Mouse (Mus musculus): Measurements from ENCODE around the gene Ankrd53. TPM values are rescaled to one million over a fixed set of nuclear protein-coding genes. Genes with fewer than 3 reads are reported as not detected.

The Ankrd53 gene
- polyA plus RNA-seq (2012; rRNA removed): not detected in 2 replicates
- 0.08 TPM in 1 of 2 replicates, not detected in the other for polyA plus RNA-seq (2014; fragmentation: Nextera tagmentation; extraction: Ambion mirVana)

DNA sequence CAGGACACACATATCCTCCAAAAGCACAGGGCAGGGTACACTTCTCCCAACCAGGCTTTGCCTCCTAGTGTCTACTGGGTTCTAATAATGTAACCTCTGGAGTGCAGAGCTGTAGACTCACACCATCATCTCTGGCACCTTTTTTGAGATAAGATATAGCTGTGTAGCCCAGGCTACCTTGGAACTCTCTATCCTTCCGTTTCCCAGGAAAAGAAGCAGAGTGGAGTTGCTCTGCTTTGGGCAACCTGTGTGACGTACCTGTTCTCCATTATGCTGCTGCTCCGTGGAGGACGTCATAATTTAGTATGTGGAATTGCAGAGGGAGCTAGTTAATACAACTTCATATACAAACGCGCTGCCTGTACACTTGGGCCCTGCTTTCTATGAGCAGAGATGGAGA is at the start of gene Ankrd53:
TSS of gene Ankrd53 (plus strand) at position 301 of the 400 bp plus-strand sequence.
- peaks cover 55% of the 10 kb centered on the region for H3K27me3 ChIP-seq (ENCODE audit: control insufficient read depth, insufficient read depth, low read length)
- ATAC-seq (ENCODE audit: insufficient read depth) (no peak), DNase-seq (ENCODE audit: low read depth in 3 of 3, low spot score in 3 of 3) (no peak)
- H3K4me1 ChIP-seq (replicated peaks; ENCODE audit: control insufficient read depth in 2 of 2, insufficient read depth in 2 of 2, low read length in 1 of 2): no peaks in the 10 kb centered on the region
- H3K9ac ChIP-seq (replicated peaks): no peak within 1 kb of the TSS
- H3K36me3 ChIP-seq (replicated peaks; ENCODE audit: control insufficient read depth, insufficient read depth, low read depth): no peaks in the 10 kb centered on the region
- H3K9me3 ChIP-seq (ENCODE audit: control insufficient read depth, low read length): no peaks in the 10 kb centered on the region
- no peak within 1 kb of the TSS for H3K27ac ChIP-seq
- peak within 1 kb of the TSS in 1 of 2 experiments; percentile 10; a peak in 1 of 4 replicates for H3K4me3 ChIP-seq (ENCODE audit: insufficient read depth in 1 of 2, low read depth in 2 of 2, low read length in 2 of 2)
- WGBS (ENCODE audit: insufficient replicate concordance): 30% methylated on average over 6 of the region's 6 CpGs
- no peak for TF ChIP-seq CTCF (IDR thresholded peaks at IDR 0.05; ENCODE audit: low read depth)
- TF ChIP-seq EP300 (IDR thresholded peaks at IDR 0.05; ENCODE audit: low read depth): no peak
- H3K4me2 ChIP-seq (ENCODE audit: low read depth): peak within 1 kb of the TSS; percentile 50

- no peak for DNase-seq (ENCODE audit: low read depth in 3 of 3, low spot score in 3 of 3)
- 5% methylated on average over 12 of the region's 12 CpGs for WGBS (ENCODE audit: insufficient replicate concordance)
- H3K27ac ChIP-seq: no peak overlapping the region
- H3K27me3 ChIP-seq (ENCODE audit: control insufficient read depth, insufficient read depth, low read length): peaks cover 100% of the 10 kb centered on the region
- TF ChIP-seq EP300 (IDR thresholded peaks at IDR 0.05; ENCODE audit: low read depth): no peak
- no peak for TF ChIP-seq CTCF (IDR thresholded peaks at IDR 0.05; ENCODE audit: low read depth)
- no peak overlapping the region for H3K4me3 ChIP-seq (ENCODE audit: insufficient read depth in 1 of 2, low read depth in 2 of 2, low read length in 2 of 2)
- H3K4me1 ChIP-seq (replicated peaks; ENCODE audit: control insufficient read depth in 2 of 2, insufficient read depth in 2 of 2, low read length in 1 of 2): no peaks in the 10 kb centered on the region
- ATAC-seq (ENCODE audit: insufficient read depth): no peak
- H3K4me2 ChIP-seq (ENCODE audit: low read depth): no peak overlapping the region
- no peak overlapping the region for H3K9ac ChIP-seq (replicated peaks)
- no peaks in the 10 kb centered on the region for H3K9me3 ChIP-seq (ENCODE audit: control insufficient read depth, low read length)
- no peaks in the 10 kb centered on the region for H3K36me3 ChIP-seq (replicated peaks; ENCODE audit: control insufficient read depth, insufficient read depth, low read depth)
These were observed 48.9 kb upstream of the Ankrd53 start for GRCm38 (mm10) chr6:83713271-83714136.

DNA sequence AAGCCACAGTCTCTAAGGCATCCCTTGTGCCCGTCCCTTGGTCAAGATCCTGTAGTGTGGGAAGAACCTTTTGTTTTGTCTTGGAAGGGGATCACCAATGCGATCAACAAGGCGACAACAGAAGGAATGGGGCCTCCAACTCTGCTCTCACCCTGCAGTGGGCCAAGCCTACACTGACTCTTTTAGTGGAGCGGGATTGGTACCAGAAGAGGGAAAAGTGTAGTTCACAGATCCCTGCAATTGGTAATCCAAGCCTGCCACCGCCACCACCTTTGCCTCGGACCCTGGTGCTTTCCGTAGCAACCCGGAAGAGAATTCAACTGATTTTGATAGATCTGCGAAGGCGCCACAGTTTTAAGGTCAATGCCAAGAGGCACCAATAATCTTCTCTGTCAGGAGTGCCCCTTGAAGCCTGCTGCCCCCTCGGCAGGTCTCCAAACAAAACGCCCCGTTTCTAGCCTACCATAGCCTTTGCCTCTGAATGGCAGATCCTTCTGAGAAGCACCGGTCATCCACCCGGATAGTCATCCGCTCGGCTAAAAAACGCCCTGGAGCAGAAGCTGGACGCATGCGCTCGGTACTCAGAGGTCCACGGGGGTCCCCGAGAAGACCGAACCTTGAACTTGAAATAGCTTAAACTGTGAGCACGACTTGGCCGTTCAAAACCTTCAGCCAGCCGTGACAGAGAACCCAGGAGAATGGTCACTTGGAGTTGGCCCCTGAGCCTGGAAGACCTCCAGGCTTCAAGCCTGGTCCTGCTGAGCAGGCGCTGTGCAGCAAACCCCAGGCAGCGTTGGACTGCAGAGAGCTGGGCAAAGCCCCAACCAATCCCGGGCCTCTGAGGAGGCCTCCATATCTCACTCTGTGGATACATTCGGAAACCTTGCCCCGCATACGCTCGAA is 48.0 kb upstream of the Ankrd53 start:
- ATAC-seq (ENCODE audit: insufficient read depth) (no peak), DNase-seq (ENCODE audit: low read depth in 3 of 3, low spot score in 3 of 3) (no peak)
- peaks cover 94% of the 10 kb centered on the region for H3K27me3 ChIP-seq (ENCODE audit: control insufficient read depth, insufficient read depth, low read length)
- H3K36me3 ChIP-seq (replicated peaks; ENCODE audit: control insufficient read depth, insufficient read depth, low read depth): no peaks in the 10 kb centered on the region
- no peak overlapping the region for H3K4me2 ChIP-seq (ENCODE audit: low read depth)
- no peak for TF ChIP-seq CTCF (IDR thresholded peaks at IDR 0.05; ENCODE audit: low read depth)
- no peak for TF ChIP-seq EP300 (IDR thresholded peaks at IDR 0.05; ENCODE audit: low read depth)
- H3K27ac ChIP-seq: no peak overlapping the region
- H3K4me3 ChIP-seq (ENCODE audit: insufficient read depth in 1 of 2, low read depth in 2 of 2, low read length in 2 of 2): no peak overlapping the region
- no peak overlapping the region for H3K9ac ChIP-seq (replicated peaks)
- H3K9me3 ChIP-seq (ENCODE audit: control insufficient read depth, low read length): no peaks in the 10 kb centered on the region
- H3K4me1 ChIP-seq (replicated peaks; ENCODE audit: control insufficient read depth in 2 of 2, insufficient read depth in 2 of 2, low read length in 1 of 2): no peaks in the 10 kb centered on the region
- WGBS (ENCODE audit: insufficient replicate concordance): 3% methylated on average over 34 of the region's 34 CpGs

- Histone ChIP-seq H3K36me3 (replicated peaks; ENCODE audit: control insufficient read depth, insufficient read depth, low read depth) (no peaks in the 10 kb centered on the region), H3K4me1 (replicated peaks; ENCODE audit: control insufficient read depth in 2 of 2, insufficient read depth in 2 of 2, low read length in 1 of 2) (no peaks in the 10 kb centered on the region), H3K4me3 (ENCODE audit: insufficient read depth in 1 of 2, low read depth in 2 of 2, low read length in 2 of 2) (no peak overlapping the region), H3K27me3 (ENCODE audit: control insufficient read depth, insufficient read depth, low read length) (peaks cover 82% of the 10 kb centered on the region), H3K27ac (no peak overlapping the region), H3K9ac (replicated peaks) (no peak overlapping the region), H3K4me2 (ENCODE audit: low read depth) (no peak overlapping the region), H3K9me3 (ENCODE audit: control insufficient read depth, low read length) (no peaks in the 10 kb centered on the region)
- DNase-seq (ENCODE audit: low read depth in 3 of 3, low spot score in 3 of 3) (no peak), ATAC-seq (ENCODE audit: insufficient read depth) (no peak)
- TF ChIP-seq EP300 (IDR thresholded peaks at IDR 0.05; ENCODE audit: low read depth) (no peak), CTCF (IDR thresholded peaks at IDR 0.05; ENCODE audit: low read depth) (no peak)
- 3% methylated on average over 30 of the region's 30 CpGs for WGBS (ENCODE audit: insufficient replicate concordance)
These were observed 46.8 kb upstream of the Ankrd53 start for GRCm38 (mm10) chr6:83715461-83716196.
